Mouse (Mus musculus) heart, embryonic 11.5 days (tissue): Measurements from ENCODE around the gene 1700012B09Rik. TPM values are rescaled to one million over a fixed set of nuclear protein-coding genes. Genes with fewer than 3 reads are reported as not detected.

Experiments used
- ATAC-seq: fragments of 200-750 bp; cut with Nextera tagmentation; replicated peaks from 2 replicates; pipeline ENCODE4 v1.8.0; 2017; ENCODE audit warnings: moderate library complexity; ENCODE audit not compliant: insufficient number of reproducible peaks, low FRiP score, low TSS enrichment
- H3K27ac ChIP-seq: fragments of 300-500 bp; sonication (generic); 2 replicates; pipeline ENCODE4 v1.5.1; 2014; ENCODE audit warnings: mild to moderate bottlenecking, low read depth, low read length
- H3K27me3 ChIP-seq: fragments of 300-500 bp; sonication (generic); 2 replicates; pipeline ENCODE4 v1.6.1; 2014; ENCODE audit warnings: mild to moderate bottlenecking, low read length, mixed read lengths; ENCODE audit not compliant: control insufficient read depth, insufficient read depth
- H3K36me3 ChIP-seq: fragments of 300-500 bp; sonication (generic); 2 replicates; pipeline ENCODE4 v1.6.1; 2014; ENCODE audit warnings: mild to moderate bottlenecking, low read length, moderate library complexity, mixed read lengths; ENCODE audit not compliant: control insufficient read depth, insufficient read depth
- H3K4me1 ChIP-seq: fragments of 300-500 bp; sonication (generic); 2 replicates; pipeline ENCODE4 v1.6.1; 2014; ENCODE audit warnings: low read length; ENCODE audit not compliant: control insufficient read depth, insufficient read depth
- H3K4me2 ChIP-seq: fragments of 300-500 bp; sonication (generic); 2 replicates; pipeline ENCODE4 v1.6.1; 2014; ENCODE audit warnings: mild to moderate bottlenecking, moderate library complexity
- H3K4me3 ChIP-seq: fragments of 300-500 bp; sonication (generic); 2 replicates; pipeline ENCODE4 v1.5.1; 2014; ENCODE audit warnings: low read depth, low read length
- H3K9ac ChIP-seq: fragments of 300-500 bp; sonication (generic); 2 replicates; pipeline ENCODE4 v1.6.1; 2014; ENCODE audit warnings: mild to moderate bottlenecking, low read depth, low read length, moderate library complexity
- H3K9me3 ChIP-seq: fragments of 300-500 bp; sonication (generic); replicated peaks from 2 replicates; pipeline ENCODE4 v1.6.1; 2016; ENCODE audit warnings: low read length; ENCODE audit not compliant: control insufficient read depth
- WGBS: fragments of 180-500 bp; shearing (Covaris S2); extraction: QIAGEN DNeasy Blood & Tissue Kit; methylation state at CpG from one replicate; pipeline ENCODE4 v1.1.7; 2014; ENCODE audit not compliant: insufficient replicate concordance; 5-methylcytosine and 5-hydroxymethylcytosine counted together
- polyA plus RNA-seq: library from polyadenylated mRNA; unstranded; fragments of >200 nt; fragmentation: Nextera tagmentation; extraction: Ambion mirVana; gene quantifications from 2 replicates; pipeline ENCODE4 v1.2.1, GENCODE M21; 2014

1700012B09Rik gene
- not detected in 2 replicates for polyA plus RNA-seq

DNA sequence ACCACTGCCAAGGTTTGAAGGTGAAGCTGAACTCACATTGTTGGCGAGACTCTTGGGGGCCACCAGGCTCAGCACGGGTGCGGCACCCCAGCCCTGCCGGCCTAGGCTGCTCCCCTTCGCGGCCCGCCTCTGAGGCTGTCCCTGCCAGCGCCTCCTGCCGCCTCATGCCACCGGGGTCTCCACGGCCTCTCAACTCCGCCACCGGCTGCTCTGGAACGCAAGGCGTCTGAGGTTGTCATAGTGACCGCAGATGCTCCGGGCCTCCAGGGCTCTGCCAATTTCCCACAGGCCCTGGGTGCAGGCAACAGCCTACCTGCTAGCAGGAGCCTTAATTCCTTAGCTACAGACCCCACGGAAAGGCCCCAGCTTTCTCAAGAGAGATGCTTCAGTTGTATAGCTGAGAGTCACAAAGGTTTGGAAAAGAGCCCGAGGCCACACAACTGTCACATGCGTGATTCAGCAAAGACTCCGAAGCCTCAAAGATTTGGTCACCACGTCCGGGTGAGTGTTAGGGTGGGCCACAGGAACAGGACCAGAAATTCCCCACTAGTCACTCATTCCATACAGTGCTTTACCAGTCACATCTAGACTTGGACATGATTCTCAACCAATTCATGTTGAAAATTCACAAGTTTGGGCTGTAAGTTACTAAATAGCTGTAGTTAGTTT, at the start of gene 1700012B09Rik:
Gene 1700012B09Rik (minus strand): TSS at position 228 of the 669 bp plus-strand sequence.
- H3K4me1 ChIP-seq = 0 out of 2 replicates have a peak, but pooled peaks cover 4% of the 10 kb centered on the region
- no peak within 1 kb of the TSS for H3K27ac ChIP-seq
- H3K36me3 ChIP-seq = no peaks in the 10 kb centered on the region
- peak within 1 kb of the TSS; percentile 45 for H3K4me2 ChIP-seq
- peaks cover 12% of the 10 kb centered on the region for H3K27me3 ChIP-seq
- H3K9me3 ChIP-seq = no peaks in the 10 kb centered on the region
- WGBS = 21% methylated on average over 23 of the region's 23 CpGs
- peak; percentile 31; the same call in 1 of the 2 replicates for ATAC-seq
- no peak within 1 kb of the TSS for H3K4me3 ChIP-seq
- peak within 1 kb of the TSS; percentile 31; the same call in 1 of the 2 replicates for H3K9ac ChIP-seq

DNA sequence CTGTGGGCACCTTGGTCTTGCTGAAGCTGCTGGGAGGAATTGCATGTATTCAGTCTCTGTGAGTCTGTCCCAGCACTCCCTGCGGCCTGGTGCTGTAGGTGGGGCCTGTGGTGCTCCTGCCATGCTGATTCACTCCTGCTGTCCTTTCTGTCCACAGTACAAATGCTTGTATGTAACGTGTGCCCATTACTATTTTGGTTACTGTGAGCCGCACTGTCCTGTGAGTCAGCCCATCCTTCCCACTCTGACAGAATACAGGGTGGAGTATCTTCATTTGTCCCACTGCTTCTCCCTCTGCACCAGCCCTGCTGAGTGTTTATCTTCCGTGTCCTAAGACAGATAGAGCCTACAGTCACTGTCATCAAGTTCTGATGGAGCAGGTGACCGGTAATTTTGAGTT, 39.3 kb upstream of the 1700012B09Rik start:
- no peak for ATAC-seq
- no peaks in the 10 kb centered on the region for H3K4me1 ChIP-seq
- no peak overlapping the region for H3K27ac ChIP-seq
- no peaks in the 10 kb centered on the region for H3K9me3 ChIP-seq
- no peak overlapping the region for H3K4me2 ChIP-seq
- peaks cover 30% of the 10 kb centered on the region for H3K36me3 ChIP-seq
- no peak overlapping the region for H3K9ac ChIP-seq
- H3K4me3 ChIP-seq = no peak overlapping the region
- H3K27me3 ChIP-seq = no peaks in the 10 kb centered on the region
- 85% methylated on average over 5 of the region's 5 CpGs for WGBS

DNA sequence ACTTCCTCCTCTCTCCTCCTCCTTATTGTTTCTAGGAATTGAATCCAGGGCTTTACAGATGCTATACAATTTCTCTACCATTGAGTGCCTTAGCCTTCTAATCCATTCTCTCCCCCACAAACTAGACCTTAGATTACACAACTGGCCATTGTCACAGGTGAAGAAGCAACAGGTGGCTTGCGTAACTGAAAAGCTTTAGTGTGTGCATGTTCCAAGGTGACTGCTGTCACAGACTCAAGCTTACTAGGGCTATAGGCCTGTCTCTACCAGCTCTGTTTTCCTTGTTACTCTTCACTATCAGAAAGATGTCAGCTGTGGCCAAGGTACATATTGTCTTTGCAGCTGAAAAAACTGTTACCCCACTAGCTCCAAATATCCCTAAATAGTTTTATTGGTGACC, 36.0 kb upstream of the 1700012B09Rik start:
- peaks cover 20% of the 10 kb centered on the region for H3K36me3 ChIP-seq
- no peak overlapping the region for H3K27ac ChIP-seq
- H3K4me3 ChIP-seq = no peak overlapping the region
- H3K4me1 ChIP-seq = no peaks in the 10 kb centered on the region
- H3K9ac ChIP-seq = no peak overlapping the region
- H3K4me2 ChIP-seq = no peak overlapping the region
- no peak for ATAC-seq
- 100% methylated on average over 1 of the region's 1 CpGs for WGBS
- no peaks in the 10 kb centered on the region for H3K27me3 ChIP-seq
- no peaks in the 10 kb centered on the region for H3K9me3 ChIP-seq

DNA sequence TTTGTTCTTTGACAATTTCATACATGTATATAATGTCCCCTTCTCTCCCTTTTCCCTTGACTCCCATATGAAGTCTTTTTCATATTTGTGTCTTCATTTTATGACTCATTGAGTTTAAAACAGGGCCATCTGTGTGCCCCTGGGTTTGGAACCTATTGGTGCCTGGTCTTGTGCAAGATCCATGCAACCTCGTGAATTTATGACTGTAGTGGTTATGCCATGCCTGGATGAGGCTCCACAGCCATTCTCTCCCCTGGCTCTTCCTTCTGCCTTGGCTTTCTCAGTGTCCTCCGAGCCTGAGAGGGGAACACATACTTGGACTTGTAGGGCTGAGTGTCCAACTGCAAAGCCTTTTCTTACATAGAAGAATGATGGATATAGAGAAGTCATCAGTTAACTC, 34.9 kb upstream of the 1700012B09Rik start:
- Histone ChIP-seq H3K4me1 (no peaks in the 10 kb centered on the region), H3K36me3 (peaks cover 17% of the 10 kb centered on the region), H3K9me3 (no peaks in the 10 kb centered on the region), H3K9ac (no peak overlapping the region), H3K27ac (no peak overlapping the region), H3K27me3 (no peaks in the 10 kb centered on the region), H3K4me3 (no peak overlapping the region), H3K4me2 (no peak overlapping the region)
- WGBS = 88% methylated on average over 2 of the region's 2 CpGs
- ATAC-seq = no peak

DNA sequence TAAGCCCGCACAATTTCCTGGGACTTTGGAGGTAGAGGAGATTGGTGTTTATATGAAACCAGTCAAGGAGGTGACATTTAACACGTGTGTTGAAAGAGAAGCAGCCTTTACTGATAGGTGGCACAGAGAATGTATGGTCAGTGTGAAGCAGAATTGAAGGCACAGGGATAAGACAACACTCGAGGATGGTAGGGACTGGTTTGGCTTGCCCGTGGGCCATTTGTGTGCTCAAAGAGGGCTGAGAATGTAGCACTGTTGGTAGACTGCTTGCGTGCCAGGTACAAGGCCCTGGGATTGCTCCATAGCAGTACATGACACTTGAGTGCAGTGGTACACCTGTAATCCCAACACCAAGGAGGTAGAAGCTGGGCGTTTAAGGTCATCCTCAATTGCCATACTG, 16.5 kb upstream of the 1700012B09Rik start:
- H3K9me3 ChIP-seq = no peaks in the 10 kb centered on the region
- no peak overlapping the region for H3K4me2 ChIP-seq
- 83% methylated on average over 6 of the region's 6 CpGs for WGBS
- peaks cover 10% of the 10 kb centered on the region; the same call in 1 of the 2 replicates for H3K36me3 ChIP-seq
- peaks cover 8% of the 10 kb centered on the region; the same call in 1 of the 2 replicates for H3K4me1 ChIP-seq
- H3K27ac ChIP-seq = no peak overlapping the region
- no peak overlapping the region for H3K9ac ChIP-seq
- no peak overlapping the region for H3K4me3 ChIP-seq
- no peak for ATAC-seq
- no peaks in the 10 kb centered on the region for H3K27me3 ChIP-seq

DNA sequence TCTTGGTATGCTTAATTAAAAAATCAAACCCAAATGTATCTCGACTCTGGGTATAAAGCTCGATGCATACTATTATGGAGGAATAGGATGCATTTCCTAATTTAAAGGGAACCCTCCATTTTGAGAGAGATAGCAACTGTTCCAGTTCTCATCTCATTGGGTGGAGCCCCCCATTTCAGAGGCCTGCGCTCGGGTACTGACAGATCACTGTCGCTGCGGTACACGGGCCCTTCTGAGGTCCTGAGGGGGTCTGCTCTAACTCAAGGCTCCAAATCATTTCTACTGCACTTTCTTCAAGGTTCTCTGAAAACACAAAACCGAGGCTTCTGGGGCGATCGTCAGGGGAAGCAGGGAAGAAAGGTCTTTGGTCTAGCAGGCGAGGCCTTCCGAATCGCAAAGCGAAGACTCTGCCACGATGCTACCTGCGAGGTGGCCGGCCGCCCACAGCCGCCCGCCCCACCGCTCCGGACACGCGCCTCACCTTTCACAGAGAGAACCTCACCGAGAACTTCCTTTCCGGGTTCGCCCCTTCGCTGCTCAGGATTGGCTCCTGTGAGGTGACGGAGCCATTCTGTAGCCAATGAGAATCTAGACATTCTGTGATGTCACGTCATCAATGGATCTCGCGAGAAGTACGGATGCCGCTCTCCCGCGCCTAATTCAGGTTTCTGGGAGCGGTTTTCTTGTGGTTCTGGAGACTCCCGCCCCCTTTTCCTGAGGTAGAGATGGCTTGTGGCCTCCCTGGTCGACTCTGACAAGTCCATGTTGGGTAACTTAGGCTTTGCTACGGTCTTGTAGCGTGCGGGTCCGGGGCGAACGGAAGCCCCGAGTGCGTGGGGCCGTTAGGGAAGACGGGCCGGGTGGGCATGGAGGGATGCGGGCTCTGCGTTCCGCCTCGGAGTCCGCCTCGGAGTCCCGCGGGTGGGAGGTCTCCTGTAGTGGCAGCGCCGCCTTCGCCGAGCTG, 13.5 kb upstream of the 1700012B09Rik start, which contains the start of the genes Mre11a and Ankrd49:
Gene Mre11a (plus strand): TSS at position 616 of the 964 bp plus-strand sequence.
Gene Ankrd49 (minus strand): TSS at position 818 of the 964 bp plus-strand sequence.
- Histone ChIP-seq H3K36me3 (peaks cover 11% of the 10 kb centered on the region; the same call in 1 of the 2 replicates), H3K4me1 (peaks cover 8% of the 10 kb centered on the region; the same call in 1 of the 2 replicates), H3K4me2 (peak within 1 kb of the TSS; percentile 92), H3K4me3 (peak within 1 kb of the TSS; percentile 81), H3K27ac (peak within 1 kb of the TSS; percentile 84), H3K9ac (peak within 1 kb of the TSS; percentile 96), H3K27me3 (no peaks in the 10 kb centered on the region), H3K9me3 (no peaks in the 10 kb centered on the region)
- ATAC-seq = peak; percentile 98
- WGBS = under 1% methylated on average over 62 of the region's 62 CpGs

DNA sequence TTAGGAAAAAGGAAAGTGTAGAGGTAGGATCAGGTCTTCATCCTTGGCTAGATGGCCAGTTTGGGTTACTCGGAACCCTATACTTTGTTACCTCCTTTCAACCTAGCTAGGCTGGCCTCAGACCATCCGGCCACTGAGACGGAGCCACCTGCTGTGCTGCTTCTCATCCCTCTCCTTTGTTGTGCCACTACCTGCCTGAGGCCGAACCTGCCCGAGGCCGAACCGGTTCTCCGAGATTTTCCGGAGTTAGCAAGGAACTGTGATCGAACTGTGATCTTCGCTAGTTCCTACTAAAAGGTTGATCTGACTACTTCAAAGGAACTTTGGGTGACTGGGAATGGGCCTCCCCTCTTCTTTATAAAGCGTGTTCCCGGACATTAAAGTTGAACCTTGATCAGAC, 7.5 kb upstream of the 1700012B09Rik start:
- no peak overlapping the region for H3K27ac ChIP-seq
- H3K27me3 ChIP-seq = no peaks in the 10 kb centered on the region
- no peak overlapping the region for H3K4me3 ChIP-seq
- ATAC-seq = no peak
- no peaks in the 10 kb centered on the region for H3K4me1 ChIP-seq
- WGBS = 41% methylated on average over 13 of the region's 13 CpGs
- H3K9me3 ChIP-seq = no peaks in the 10 kb centered on the region
- no peak overlapping the region for H3K9ac ChIP-seq
- no peak overlapping the region for H3K4me2 ChIP-seq
- H3K36me3 ChIP-seq = peaks cover 9% of the 10 kb centered on the region; the same call in 1 of the 2 replicates

DNA sequence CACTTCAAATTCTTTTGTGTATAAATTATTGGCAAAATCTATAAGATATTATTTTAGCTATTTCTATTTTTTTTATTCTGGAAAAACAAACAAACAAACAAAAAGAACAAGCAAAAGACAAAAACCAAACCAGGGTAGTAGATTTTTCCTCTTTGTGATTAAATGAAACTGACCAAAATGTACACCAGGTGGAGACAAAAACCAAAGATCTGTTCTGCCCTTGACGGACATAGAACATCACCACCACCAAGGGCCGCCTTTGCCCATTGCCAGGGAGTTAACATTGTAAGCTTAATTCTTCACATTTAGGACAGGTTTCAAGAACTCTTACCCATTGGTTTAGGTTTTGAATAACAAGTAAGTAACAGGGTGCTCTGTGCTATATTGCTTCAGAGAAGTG, 3.0 kb upstream of the 1700012B09Rik start:
- no peak overlapping the region for H3K4me3 ChIP-seq
- no peak overlapping the region for H3K27ac ChIP-seq
- no peak for ATAC-seq
- H3K9me3 ChIP-seq = no peaks in the 10 kb centered on the region
- no peak overlapping the region for H3K4me2 ChIP-seq
- no peak overlapping the region for H3K9ac ChIP-seq
- H3K27me3 ChIP-seq = peaks cover 10% of the 10 kb centered on the region
- no peaks in the 10 kb centered on the region for H3K36me3 ChIP-seq
- H3K4me1 ChIP-seq = 0 out of 2 replicates have a peak, but pooled peaks cover 4% of the 10 kb centered on the region
- 40% methylated on average over 2 of the region's 2 CpGs for WGBS
